In genomic region chr6:88688171-88688570, GRCm38 (mm10) we compare ENCODE assay signal across 22 mouse cellular contexts. TPM values are rescaled to one million over a fixed set of nuclear protein-coding genes. Genes with fewer than 3 reads are reported as not detected.
DNase-seq lines count a peak whose midpoint lies in the region; ATAC-seq and TF ChIP-seq lines count a peak whose summit lies in the region.
"Had no signal": no experiment of that assay in that cellular context is flagged by ENCODE, and none has a peak within 500 bp of the region (broad histone marks: within the 10 kb centered on the region; RNA-seq: fewer than 3 reads in every experiment).

No protein-coding gene starts in this region.

- no peak overlapping the region for H3K4me2 ChIP-seq in lung, postnatal 0 days (replicated peaks; ENCODE audit: low read depth, low read length)
- H3K4me2 ChIP-seq in stomach, embryonic 14.5 days (replicated peaks; ENCODE audit: low read depth, low read length) = no peak overlapping the region
- H3K4me2 ChIP-seq: forebrain, embryonic 13.5 days; limb, embryonic 13.5 days; liver, embryonic 13.5 days; neural tube, embryonic 15.5 days had no signal

- WGBS in lung, postnatal 0 days = 49% methylated on average over 11 of the region's 11 CpGs
- WGBS in lung, adult 2 months = 69% methylated on average over 11 of the region's 11 CpGs
- WGBS in stomach, embryonic 14.5 days = 51% methylated on average over 11 of the region's 11 CpGs

- H3K9ac ChIP-seq in lung, postnatal 0 days (replicated peaks; ENCODE audit: low read depth) = no peak overlapping the region
- no peak overlapping the region for H3K9ac ChIP-seq in stomach, embryonic 14.5 days (replicated peaks; ENCODE audit: low read depth, low read length)
- H3K9ac ChIP-seq: forebrain, embryonic 13.5 days; limb, embryonic 13.5 days; liver, embryonic 13.5 days; neural tube, embryonic 15.5 days had no signal

- H3K9me3 ChIP-seq in lung, postnatal 0 days (ENCODE audit: low read length) = no peaks in the 10 kb centered on the region
- 0 out of 2 replicates have a peak, but pooled peaks cover 4% of the 10 kb centered on the region for H3K9me3 ChIP-seq in stomach, embryonic 14.5 days (ENCODE audit: control insufficient read depth, low read depth, low read length)
- H3K9me3 ChIP-seq: forebrain, embryonic 13.5 days; hindbrain, embryonic 10.5 days; liver, embryonic 13.5 days; neural tube, embryonic 15.5 days had no signal

- ATAC-seq in lung, postnatal 0 days = no peak
- no peak; the same call in 1 of the 2 replicates for ATAC-seq in stomach, embryonic 14.5 days (ENCODE audit: insufficient number of reproducible peaks, insufficient read depth, low FRiP score, low read depth)
- ATAC-seq: CD4-positive, CD25-positive, alpha-beta regulatory T cell, adult 4 months; forebrain, embryonic 13.5 days; hindbrain, postnatal 0 days; midbrain, embryonic 16.5 days; Patski had no signal

- no peaks in the 10 kb centered on the region for H3K36me3 ChIP-seq in lung, postnatal 0 days (ENCODE audit: insufficient read depth, low read length)
- H3K36me3 ChIP-seq in stomach, embryonic 14.5 days (ENCODE audit: control insufficient read depth, insufficient read depth, low read length) = no peaks in the 10 kb centered on the region
- H3K36me3 ChIP-seq: hindbrain, embryonic 10.5 days; limb, embryonic 13.5 days; liver, embryonic 13.5 days; neural tube, embryonic 15.5 days had no signal

- no peaks in the 10 kb centered on the region for H3K27me3 ChIP-seq in lung, postnatal 0 days (replicated peaks; ENCODE audit: insufficient read depth, low read length)
- no peaks in the 10 kb centered on the region for H3K27me3 ChIP-seq in stomach, embryonic 14.5 days (ENCODE audit: control insufficient read depth, insufficient read depth, low read length)
- H3K27me3 ChIP-seq: forebrain, embryonic 13.5 days; limb, embryonic 13.5 days; liver, embryonic 13.5 days; neural tube, embryonic 15.5 days; Patski had no signal

- no peak for TF ChIP-seq CTCF in lung, postnatal 0 days (IDR thresholded peaks at IDR 0.05)
- no peak for TF ChIP-seq CTCF in lung, adult 2 months (IDR thresholded peaks at IDR 0.05; ENCODE audit: insufficient read depth, low read length)

- 0 out of 2 replicates have a peak overlapping the region, but pooled peaks have one; percentile 11 for H3K27ac ChIP-seq in lung, postnatal 0 days (ENCODE audit: low read length)
- peak overlapping the region; percentile 93 for H3K27ac ChIP-seq in stomach, embryonic 14.5 days (ENCODE audit: low read length)
- H3K27ac ChIP-seq: forebrain, embryonic 13.5 days; hindbrain, embryonic 10.5 days; hindbrain, postnatal 0 days; limb, embryonic 13.5 days; liver, embryonic 13.5 days; neural tube, embryonic 15.5 days had no signal

- TF ChIP-seq POLR2A in lung, adult 2 months (IDR thresholded peaks at IDR 0.05; ENCODE audit: borderline replicate concordance, extremely low read depth, low read depth, low read length) = no peak

- peak; percentile 52 for DNase-seq in heart, adult 11 months
- DNase-seq in heart, postnatal 4 days = no peak
- DNase-seq in lung, postnatal 0 days (ENCODE audit: low spot score) = peak; percentile 12
- no peak for DNase-seq in lung, adult 2 months
- DNase-seq in adrenal gland, adult 8-10 months = no peak
- DNase-seq in spleen, adult 12 weeks (ENCODE audit: low spot score) = no peak
- DNase-seq: adrenal gland, postnatal 25 days; cerebellum, adult 2 months; cerebellum, postnatal 36 days; gastrocnemius, postnatal 25 days; liver, embryonic 13.5 days; lung, postnatal 4 days; thymus, postnatal 14 days had no signal

- H3K4me3 ChIP-seq in lung, postnatal 0 days (ENCODE audit: low read depth, low read length) = no peak overlapping the region
- H3K4me3 ChIP-seq in lung, adult 2 months (replicated peaks; ENCODE audit: extremely low read depth, low read depth, low read length) = no peak overlapping the region
- no peak overlapping the region for H3K4me3 ChIP-seq in stomach, embryonic 14.5 days (ENCODE audit: low read depth, low read length)
- H3K4me3 ChIP-seq: forebrain, embryonic 13.5 days; hindbrain, embryonic 10.5 days; limb, embryonic 13.5 days; liver, embryonic 13.5 days; neural tube, embryonic 15.5 days had no signal

- no peaks in the 10 kb centered on the region for H3K4me1 ChIP-seq in lung, postnatal 0 days (ENCODE audit: insufficient read depth, low read depth, low read length)
- H3K4me1 ChIP-seq in lung, adult 2 months (ENCODE audit: control insufficient read depth, insufficient read depth, low read length) = no peaks in the 10 kb centered on the region
- 0 out of 2 replicates have a peak, but pooled peaks cover 14% of the 10 kb centered on the region for H3K4me1 ChIP-seq in stomach, embryonic 14.5 days (ENCODE audit: control insufficient read depth, insufficient read depth, low read length)
- H3K4me1 ChIP-seq: limb, embryonic 13.5 days had no signal

- no peak for TF ChIP-seq EP300 in lung, postnatal 0 days (IDR thresholded peaks at IDR 0.05)

RNA-seq across cellular contexts. Expression of gene Mgll, which starts 36.0 kb away (rescaled TPM):
- total RNA-seq in heart, postnatal 4 days (2021) = 100 to 1,000 TPM; 132 to 138 TPM
- polyA plus RNA-seq in lung, postnatal 0 days (2015; fragmentation: Nextera tagmentation; extraction: Ambion mirVana) = 123 and 131 TPM in 2 replicates
- polyA plus RNA-seq in lung, adult 2 months (2012; rRNA removed) = 110 and 128 TPM in 2 replicates
- polyA plus RNA-seq in stomach, embryonic 14.5 days (2014; fragmentation: Nextera tagmentation; extraction: Ambion mirVana) = 102 and 104 TPM in 2 replicates
- 100 to 1,000 TPM in 3 of 4 experiments, 10 to 100 TPM in 1; 99.2 to 165 (median 135) TPM for total RNA-seq in adrenal gland, adult 8-10 months (2022)

RNA-seq across cellular contexts. Expression of gene Kbtbd12, which starts 50.4 kb away (rescaled TPM):
- 10 to 100 TPM; 20.1 to 25.7 TPM for total RNA-seq in heart, postnatal 4 days (2021)
- 0.42 and 0.97 TPM in 2 replicates for polyA plus RNA-seq in lung, postnatal 0 days (2015; fragmentation: Nextera tagmentation; extraction: Ambion mirVana)
- polyA plus RNA-seq in lung, adult 2 months (2012; rRNA removed) = 0.16 and 1.8 TPM in 2 replicates
- polyA plus RNA-seq in stomach, embryonic 14.5 days (2014; fragmentation: Nextera tagmentation; extraction: Ambion mirVana) = not detected in 2 replicates
- total RNA-seq in adrenal gland, adult 8-10 months (2022) = 1 to 10 TPM in 2 of 4 experiments, under 1 TPM in 2; 0.31 to 2.4 (median 1.6) TPM
- polyA plus RNA-seq: CD4-positive, CD25-positive, alpha-beta regulatory T cell, adult 4 months; forebrain, embryonic 13.5 days; hindbrain, embryonic 10.5 days had no signal

Comparison
In these comparisons a context has a peak if more than half of its experiments do, and no peak if none do; other contexts are left out.
1. DNase-seq: peak in heart, adult 11 months (single experiment) and lung, postnatal 0 days (single experiment); none in heart, postnatal 4 days (single experiment), lung, adult 2 months (single experiment), adrenal gland, adult 8-10 months (single experiment) and spleen, adult 12 weeks (single experiment).